In genomic region chr1:192841094-192841813, GRCm38 (mm10) we compare ENCODE assay signal across 13 mouse cellular contexts. TPM values are rescaled to one million over a fixed set of nuclear protein-coding genes. Genes with fewer than 3 reads are reported as not detected.
A peak's percentile ranks its signal among the peaks of the same experiment; 100 is the strongest.
DNase-seq lines count a peak whose midpoint lies in the region; TF ChIP-seq lines count a peak whose summit lies in the region.
"Had no signal": no experiment of that assay in that cellular context is flagged by ENCODE, and none has a peak within 500 bp of the region (broad histone marks: within the 10 kb centered on the region; RNA-seq: fewer than 3 reads in every experiment).

No protein-coding gene starts in this region.

- peak; percentile 12 for DNase-seq in kidney, adult 2 months
- DNase-seq in kidney, postnatal 14 days, result no peak
- no peak for DNase-seq in testis, postnatal 10 days (ENCODE audit: low spot score)
- DNase-seq in limb, embryonic 10.5 days (ENCODE audit: low spot score), result no peak
- no peak for DNase-seq in layer of hippocampus, adult 2 months (ENCODE audit: low spot score in 2 of 2)
- DNase-seq in layer of hippocampus, adult 9-10 months (ENCODE audit: low spot score), result no peak
- DNase-seq: cerebellum, postnatal 36 days; kidney, postnatal 4 days had no signal

- 66% methylated on average over 9 of the region's 9 CpGs for WGBS in kidney, adult 2 months
- 80% methylated on average over 9 of the region's 9 CpGs for WGBS in limb, embryonic 10.5 days

- no peaks in the 10 kb centered on the region for H3K27me3 ChIP-seq in kidney, adult 2 months (replicated peaks; ENCODE audit: control insufficient read depth, insufficient read depth, low read length)
- no peaks in the 10 kb centered on the region for H3K27me3 ChIP-seq in testis, adult 2 months (ENCODE audit: control insufficient read depth, insufficient read depth, low read length)
- 0 out of 2 replicates have a peak, but pooled peaks cover 4% of the 10 kb centered on the region for H3K27me3 ChIP-seq in limb, embryonic 10.5 days (ENCODE audit: low read depth, poor library complexity, severe bottlenecking)

- no peak overlapping the region for H3K4me3 ChIP-seq in kidney, adult 2 months (ENCODE audit: insufficient read depth, low read depth, low read length)
- H3K4me3 ChIP-seq in testis, adult 2 months (ENCODE audit: control insufficient read depth, low read depth, low read length), result peak overlapping the region; percentile 78
- H3K4me3 ChIP-seq in limb, embryonic 10.5 days, result no peak overlapping the region
- H3K4me3 ChIP-seq in layer of hippocampus, adult 2 months, result no peak overlapping the region
- H3K4me3 ChIP-seq: hindbrain, embryonic 10.5 days; midbrain, embryonic 10.5 days had no signal

- no peaks in the 10 kb centered on the region for H3K9me3 ChIP-seq in limb, embryonic 10.5 days (replicated peaks)
- H3K9me3 ChIP-seq: hindbrain, embryonic 10.5 days; midbrain, embryonic 10.5 days had no signal

- H3K36me3 ChIP-seq in kidney, adult 2 months (ENCODE audit: control insufficient read depth, insufficient read depth, low read length), result no peaks in the 10 kb centered on the region
- no peaks in the 10 kb centered on the region for H3K36me3 ChIP-seq in testis, adult 2 months (ENCODE audit: control insufficient read depth, insufficient read depth, low read length)
- peaks cover 58% of the 10 kb centered on the region for H3K36me3 ChIP-seq in limb, embryonic 10.5 days
- H3K36me3 ChIP-seq: hindbrain, embryonic 10.5 days; midbrain, embryonic 10.5 days had no signal

- TF ChIP-seq POLR2A in kidney, adult 2 months (IDR thresholded peaks at IDR 0.05; ENCODE audit: low read depth, low read length), result no peak
- TF ChIP-seq POLR2A in testis, adult 2 months (IDR thresholded peaks at IDR 0.05; ENCODE audit: control insufficient read depth, low read depth, low read length), result no peak

- no peak for TF ChIP-seq CTCF in kidney, adult 2 months (conservative IDR thresholded peaks at IDR 0.05; ENCODE audit: insufficient read depth, insufficient read length, low read depth, low read length)
- no peak for TF ChIP-seq CTCF in testis, adult 2 months (IDR thresholded peaks at IDR 0.05; ENCODE audit: control insufficient read depth, insufficient read depth, insufficient replicate concordance, low read depth, low read length)
- TF ChIP-seq CTCF in layer of hippocampus, adult 2 months (conservative IDR thresholded peaks at IDR 0.05), result no peak

- H3K4me1 ChIP-seq in kidney, adult 2 months (ENCODE audit: control insufficient read depth, insufficient read depth, low read length), result no peaks in the 10 kb centered on the region
- H3K4me1 ChIP-seq in testis, adult 2 months (ENCODE audit: control insufficient read depth, insufficient read depth, low read length), result no peaks in the 10 kb centered on the region
- H3K4me1 ChIP-seq in limb, embryonic 10.5 days, result peaks cover 10% of the 10 kb centered on the region

- no peak overlapping the region for H3K27ac ChIP-seq in kidney, adult 2 months (ENCODE audit: insufficient read depth, low read depth, low read length)
- H3K27ac ChIP-seq in testis, adult 2 months (ENCODE audit: control insufficient read depth, insufficient read depth, low read depth, low read length), result peak overlapping the region; percentile 15; the same call in 1 of the 2 replicates
- H3K27ac ChIP-seq in limb, embryonic 10.5 days, result peak overlapping the region; percentile 3; the same call in 1 of the 2 replicates
- H3K27ac ChIP-seq in layer of hippocampus, adult 2 months, result no peak overlapping the region
- H3K27ac ChIP-seq: hindbrain, embryonic 10.5 days; midbrain, embryonic 10.5 days had no signal

RNA-seq across cellular contexts. Expression of gene Sertad4, which starts 14.3 kb away (rescaled TPM):
- 1.6 and 2.6 TPM in 2 replicates for polyA plus RNA-seq in kidney, adult 2 months (2012; rRNA removed)
- 1.2 and 1.3 TPM in 2 replicates for polyA plus RNA-seq in testis, adult 2 months (2012; rRNA removed)
- 57.2 and 66.6 TPM in 2 replicates for polyA plus RNA-seq in limb, embryonic 10.5 days (2016; fragmentation: Nextera tagmentation; extraction: Ambion mirVana)
- total RNA-seq in layer of hippocampus, adult 2 months (2021), result 10 to 100 TPM; 14.2 to 16.9 TPM
- polyA plus RNA-seq: CD4-positive, CD25-positive, alpha-beta regulatory T cell, adult 4 months; inflammation-experienced regulatory T-cells, adult 6 months had no signal

Comparison
In these comparisons a context has a peak if more than half of its experiments do, and no peak if none do; other contexts are left out.
1. H3K27ac ChIP-seq: peak in testis, adult 2 months (single experiment) and limb, embryonic 10.5 days (single experiment); none in kidney, adult 2 months (single experiment) and layer of hippocampus, adult 2 months (single experiment).
2. RNA of gene Sertad4, which starts 14.3 kb away (polyA plus RNA-seq): 57.2 to 66.6 TPM in limb, embryonic 10.5 days; 1.6 to 2.6 TPM in kidney, adult 2 months and 1.2 to 1.3 TPM in testis, adult 2 months; every median in the first group is over 10 times any median in the second.